Mouse (Mus musculus) erythroblast, embryonic 14.5 days (primary cell): ENCODE data around the gene Gm33543.

Experiments
- GATA1 ChIP-seq: IDR thresholded peaks from 2 replicates; pipeline ENCODE4 v1.6.1; 2012; ENCODE audit warnings: low read length, inconsistent platforms, mixed read lengths
- TAL1 ChIP-seq: IDR thresholded peaks from 3 replicates; pipeline ENCODE4 v1.6.1; 2012; ENCODE audit warnings: low read length, inconsistent platforms, mixed read lengths

DNA sequence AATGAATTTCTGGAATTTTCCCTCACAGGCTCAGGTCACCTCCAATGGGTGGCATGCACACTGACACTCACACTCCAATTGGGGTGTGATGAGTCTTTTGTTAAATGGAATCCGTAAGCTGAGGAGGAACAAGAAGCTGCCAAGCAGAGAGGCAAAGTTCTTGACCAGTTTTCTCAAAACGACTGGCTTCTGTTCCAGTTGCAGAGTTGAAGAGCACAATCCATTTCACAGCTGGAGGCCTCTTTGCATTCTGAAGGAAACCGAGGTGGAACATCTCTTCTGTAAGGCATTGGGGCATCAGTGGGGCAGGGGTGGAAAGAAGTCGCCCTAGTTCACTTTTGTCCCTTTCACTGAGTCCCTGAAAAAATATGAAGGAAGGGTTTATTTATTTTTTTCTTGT lies 30.9 kb downstream of the Gm33543 start:
- TF ChIP-seq TAL1: no peak
- TF ChIP-seq GATA1: no peak
